Mouse (Mus musculus): ENCODE data around the gene Hecw2.

Gene Hecw2

DNA sequence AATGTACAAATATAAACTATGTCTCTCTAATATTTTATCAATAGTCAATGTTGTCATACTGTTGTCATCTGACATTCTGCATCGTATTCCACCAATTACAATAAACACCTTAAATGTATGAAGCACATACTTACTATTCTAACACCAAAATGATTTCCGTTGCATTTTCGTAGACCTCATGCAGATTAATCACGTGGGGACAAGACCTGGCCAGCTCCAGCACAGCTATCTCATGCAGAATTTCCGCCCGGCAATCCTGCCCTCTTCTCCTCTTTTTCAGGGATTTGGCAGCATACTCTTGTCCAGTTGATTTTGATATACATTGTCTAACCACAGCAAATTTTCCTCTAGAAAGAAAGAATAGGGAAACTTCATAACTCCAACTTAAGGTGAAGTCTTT, 423.5 kb downstream of the Hecw2 start:
- Histone ChIP-seq H3K27me3 (ENCODE audit: insufficient read depth, low read length) (no peaks in the 10 kb centered on the region), H3K4me3 (replicated peaks; ENCODE audit: low read length) (no peak overlapping the region), H3K4me1 (replicated peaks; ENCODE audit: low read depth, low read length) (no peaks in the 10 kb centered on the region), H3K9me3 (ENCODE audit: low read length) (no peaks in the 10 kb centered on the region), H3K36me3 (ENCODE audit: insufficient read depth, low read length) (peaks cover 12% of the 10 kb centered on the region)
- TF ChIP-seq POU5F1 (IDR thresholded peaks at IDR 0.05; ENCODE audit: borderline replicate concordance, low read length) = no peak
- no peak for TF ChIP-seq NANOG (IDR thresholded peaks at IDR 0.05; ENCODE audit: borderline replicate concordance, low read length)
- no peak for TF ChIP-seq CTCF (conservative IDR thresholded peaks at IDR 0.05; ENCODE audit: low read length)

DNA sequence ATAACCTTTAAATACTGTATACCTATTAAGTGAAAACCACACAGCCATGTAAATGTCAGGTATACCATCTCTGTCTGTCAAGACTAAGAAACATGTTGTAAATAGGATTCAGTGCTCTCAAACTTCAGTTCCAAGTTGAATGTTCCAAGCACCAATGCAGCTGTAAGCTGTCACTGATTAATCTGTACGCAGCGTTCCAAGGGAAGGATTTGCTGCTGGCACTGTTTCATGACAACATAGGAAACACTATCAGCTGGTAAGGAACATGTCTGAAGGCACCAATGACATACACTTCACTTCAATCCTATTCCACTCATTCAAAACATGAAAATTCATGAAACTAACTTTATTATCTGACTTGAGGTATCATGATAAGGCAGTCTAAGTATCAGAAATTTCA, 428.9 kb downstream of the Hecw2 start:
- H3K4me3 ChIP-seq (replicated peaks; ENCODE audit: low read length) = no peak overlapping the region
- H3K36me3 ChIP-seq (ENCODE audit: insufficient read depth, low read length) = peaks cover 47% of the 10 kb centered on the region
- TF ChIP-seq POU5F1 (IDR thresholded peaks at IDR 0.05; ENCODE audit: borderline replicate concordance, low read length) = no peak
- TF ChIP-seq NANOG (IDR thresholded peaks at IDR 0.05; ENCODE audit: borderline replicate concordance, low read length) = no peak
- no peaks in the 10 kb centered on the region for H3K9me3 ChIP-seq (ENCODE audit: low read length)
- H3K27me3 ChIP-seq (ENCODE audit: insufficient read depth, low read length) = no peaks in the 10 kb centered on the region
- H3K4me1 ChIP-seq (replicated peaks; ENCODE audit: low read depth, low read length) = no peaks in the 10 kb centered on the region

DNA sequence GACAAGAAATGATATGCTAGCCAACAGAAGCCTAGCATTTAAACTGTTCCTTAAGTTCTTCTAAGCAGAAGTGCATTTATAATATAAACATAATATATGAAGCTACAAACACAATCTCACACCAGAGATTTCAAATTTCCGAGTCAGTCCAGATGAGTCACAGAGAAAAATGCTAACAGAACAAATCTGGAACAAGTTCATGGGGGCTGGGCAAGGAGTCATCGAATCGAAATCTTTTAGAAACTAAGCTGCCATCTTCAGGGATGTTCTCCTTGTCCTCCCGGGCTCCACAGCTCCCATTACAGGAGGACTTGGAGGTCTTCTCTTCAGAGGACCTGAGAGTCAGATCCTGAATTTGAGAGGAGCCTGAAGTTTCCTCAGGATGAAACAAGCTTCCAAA, 437.7 kb downstream of the Hecw2 start:
- peaks cover 26% of the 10 kb centered on the region for H3K4me1 ChIP-seq (replicated peaks; ENCODE audit: low read depth, low read length)
- TF ChIP-seq CTCF (conservative IDR thresholded peaks at IDR 0.05; ENCODE audit: low read length) (no peak), POU5F1 (IDR thresholded peaks at IDR 0.05; ENCODE audit: borderline replicate concordance, low read length) (no peak)
- H3K4me3 ChIP-seq (replicated peaks; ENCODE audit: low read length) = no peak overlapping the region
- H3K27me3 ChIP-seq (ENCODE audit: insufficient read depth, low read length) = no peaks in the 10 kb centered on the region
- no peaks in the 10 kb centered on the region for H3K9me3 ChIP-seq (ENCODE audit: low read length)
- peaks cover 37% of the 10 kb centered on the region for H3K36me3 ChIP-seq (ENCODE audit: insufficient read depth, low read length)
